Mouse (Mus musculus) lung, postnatal 0 days (tissue): ENCODE measurements around the gene Mfsd9.

Experiments used
- CTCF ChIP-seq: IDR thresholded peaks from 2 replicates; pipeline ENCODE4 v1.5.1; 2016; ENCODE audit warnings: antibody characterized with exemption, mild to moderate bottlenecking
- EP300 ChIP-seq: IDR thresholded peaks from 2 replicates; pipeline ENCODE4 v1.6.1; 2016; ENCODE audit warnings: antibody characterized with exemption, mild to moderate bottlenecking, control low read depth

GRCm38 (mm10) chr1:40759751-40760445 lies 30.6 kb downstream of the Mfsd9 start:
- TF ChIP-seq CTCF (no peak), EP300 (no peak)
